Mouse (Mus musculus): ENCODE data around the gene Xpo1.

The Xpo1 gene

GRCm38 (mm10) chr11:23298301-23298700 lies 42.5 kb downstream of the Xpo1 start:
- no peak for DNase-seq (ENCODE audit: low read depth, low spot score)

GRCm38 (mm10) chr11:23299910-23300309 lies 44.1 kb downstream of the Xpo1 start:
- DNase-seq (ENCODE audit: low read depth, low spot score): no peak

- DNase-seq (ENCODE audit: low read depth, low spot score): no peak
These were observed 47.3 kb downstream of the Xpo1 start for GRCm38 (mm10) chr11:23303126-23303525.

GRCm38 (mm10) chr11:23305101-23305672 lies 49.3 kb downstream of the Xpo1 start:
- DNase-seq (ENCODE audit: low read depth, low spot score): peak; percentile 38

- peak; percentile 87 for DNase-seq (ENCODE audit: low read depth, low spot score)
These were observed 50.1 kb downstream of the Xpo1 start for GRCm38 (mm10) chr11:23305673-23306608.

- DNase-seq (ENCODE audit: low read depth, low spot score): peak; percentile 70
These were observed 51.1 kb downstream of the Xpo1 start, which contains the start of gene Usp34 for GRCm38 (mm10) chr11:23306764-23307565. TSS of gene Usp34 (plus strand) at chr11:23306895.

GRCm38 (mm10) chr11:23307566-23307920 lies 51.7 kb downstream of the Xpo1 start:
- no peak for DNase-seq (ENCODE audit: low read depth, low spot score)

- DNase-seq (ENCODE audit: low read depth, low spot score): no peak
These were observed 57.7 kb downstream of the Xpo1 start for GRCm38 (mm10) chr11:23313496-23313895.

- DNase-seq (ENCODE audit: low read depth, low spot score): no peak
These were observed 73.6 kb downstream of the Xpo1 start for GRCm38 (mm10) chr11:23329413-23329812.

- no peak for DNase-seq (ENCODE audit: low read depth, low spot score)
These were observed 76.3 kb downstream of the Xpo1 start for GRCm38 (mm10) chr11:23332136-23332535.

GRCm38 (mm10) chr11:23335160-23335559 lies 79.3 kb downstream of the Xpo1 start:
- DNase-seq (ENCODE audit: low read depth, low spot score): no peak
